ENCODE assay signal across 13 mouse cellular contexts in genomic region chr13:51917658-51918057, GRCm38 (mm10).
DNase-seq lines count a peak whose midpoint lies in the region; ATAC-seq lines count a peak whose summit lies in the region.
"Had no signal": no experiment of that assay in that cellular context is flagged by ENCODE, and none has a peak within 500 bp of the region (broad histone marks: within the 10 kb centered on the region; RNA-seq: fewer than 3 reads in every experiment).

No protein-coding gene starts in this region.

- no peaks in the 10 kb centered on the region for H3K9me3 ChIP-seq in kidney, embryonic 16.5 days (ENCODE audit: low read length)
- H3K9me3 ChIP-seq in forebrain, embryonic 12.5 days, result no peaks in the 10 kb centered on the region
- H3K9me3 ChIP-seq in neural tube, embryonic 15.5 days (replicated peaks), result no peaks in the 10 kb centered on the region
- H3K9me3 ChIP-seq: embryonic facial prominence, embryonic 13.5 days had no signal

- no peaks in the 10 kb centered on the region for H3K36me3 ChIP-seq in kidney, embryonic 16.5 days (ENCODE audit: insufficient read depth, low read length)
- no peaks in the 10 kb centered on the region for H3K36me3 ChIP-seq in forebrain, embryonic 12.5 days (replicated peaks)
- no peaks in the 10 kb centered on the region for H3K36me3 ChIP-seq in neural tube, embryonic 15.5 days
- H3K36me3 ChIP-seq: embryonic facial prominence, embryonic 13.5 days had no signal

- no peaks in the 10 kb centered on the region for H3K27me3 ChIP-seq in kidney, embryonic 16.5 days (ENCODE audit: insufficient read depth, low read length)
- peaks cover 82% of the 10 kb centered on the region for H3K27me3 ChIP-seq in forebrain, embryonic 12.5 days
- H3K27me3 ChIP-seq in neural tube, embryonic 15.5 days (replicated peaks), result peaks cover 15% of the 10 kb centered on the region

- no peak for DNase-seq in kidney, adult 18-20 months
- DNase-seq in mesoderm, embryonic 11.5 days (ENCODE audit: low read depth, low spot score), result peak; percentile 61
- DNase-seq in gastrocnemius, postnatal 4 days (ENCODE audit: low spot score in 2 of 2), result no peak
- no peak for DNase-seq in left cerebral cortex, adult 18-20 months (ENCODE audit: low spot score in 2 of 2)
- DNase-seq: gastrocnemius, postnatal 14 days; liver; thymus, adult 2 months had no signal

- H3K9ac ChIP-seq in kidney, embryonic 16.5 days (replicated peaks; ENCODE audit: low read length), result peak overlapping the region; percentile 28; the same call in 1 of the 2 replicates
- no peak overlapping the region for H3K9ac ChIP-seq in forebrain, embryonic 12.5 days
- no peak overlapping the region for H3K9ac ChIP-seq in neural tube, embryonic 15.5 days (replicated peaks)
- H3K9ac ChIP-seq: embryonic facial prominence, embryonic 13.5 days had no signal

- WGBS in kidney, embryonic 16.5 days, result 30% methylated on average over 7 of the region's 7 CpGs
- 18% methylated on average over 7 of the region's 7 CpGs for WGBS in forebrain, embryonic 12.5 days
- WGBS in neural tube, embryonic 15.5 days, result 32% methylated on average over 7 of the region's 7 CpGs

- H3K4me2 ChIP-seq in kidney, embryonic 16.5 days (replicated peaks; ENCODE audit: low read depth, low read length), result no peak overlapping the region
- peak overlapping the region; percentile 15; the same call in 1 of the 2 replicates for H3K4me2 ChIP-seq in forebrain, embryonic 12.5 days
- no peak overlapping the region for H3K4me2 ChIP-seq in neural tube, embryonic 15.5 days
- H3K4me2 ChIP-seq: embryonic facial prominence, embryonic 13.5 days had no signal

- H3K4me3 ChIP-seq in kidney, embryonic 16.5 days (ENCODE audit: low read length), result no peak overlapping the region
- no peak overlapping the region for H3K4me3 ChIP-seq in forebrain, embryonic 12.5 days (replicated peaks)
- no peak overlapping the region for H3K4me3 ChIP-seq in neural tube, embryonic 15.5 days (replicated peaks)
- H3K4me3 ChIP-seq: embryonic facial prominence, embryonic 13.5 days; megakaryocyte, embryonic 14.5 days had no signal

- peak; percentile 8; the same call in 1 of the 2 replicates for ATAC-seq in kidney, embryonic 16.5 days (ENCODE audit: low FRiP score, low TSS enrichment)
- ATAC-seq in forebrain, embryonic 12.5 days (ENCODE audit: low FRiP score), result peak; percentile 18; the same call in 1 of the 2 replicates
- ATAC-seq in neural tube, embryonic 15.5 days (ENCODE audit: low FRiP score), result no peak
- ATAC-seq in megakaryocyte-erythroid progenitor cell, adult 5-6 weeks (replicated peaks; ENCODE audit: low FRiP score, low TSS enrichment, poor library complexity, severe bottlenecking), result no peak

- H3K27ac ChIP-seq in kidney, embryonic 16.5 days (ENCODE audit: low read length), result no peak overlapping the region
- peak overlapping the region; percentile 91 for H3K27ac ChIP-seq in forebrain, embryonic 12.5 days
- peak overlapping the region; percentile 56; the same call in 1 of the 2 replicates for H3K27ac ChIP-seq in neural tube, embryonic 15.5 days (replicated peaks)
- H3K27ac ChIP-seq: embryonic facial prominence, embryonic 13.5 days had no signal

- peaks cover 64% of the 10 kb centered on the region for H3K4me1 ChIP-seq in kidney, embryonic 16.5 days (ENCODE audit: insufficient read depth, low read length)
- peaks cover 63% of the 10 kb centered on the region for H3K4me1 ChIP-seq in forebrain, embryonic 12.5 days
- peaks cover 50% of the 10 kb centered on the region for H3K4me1 ChIP-seq in neural tube, embryonic 15.5 days

Comparison
In these comparisons a context has a peak if more than half of its experiments do, and no peak if none do; other contexts are left out.
1. ATAC-seq: peak in kidney, embryonic 16.5 days (single experiment) and forebrain, embryonic 12.5 days (single experiment); none in neural tube, embryonic 15.5 days (single experiment) and megakaryocyte-erythroid progenitor cell, adult 5-6 weeks (single experiment).